Mouse (Mus musculus): ENCODE measurements at regions not wholly inside any gene's neighbourhood (a gene's known extent, or its start where the extent isn't known, plus 50 kb on each side); places are given as distances from the start of the nearest gene placed in this dataset.

GRCm38 (mm10) chr10:43718768-43719167 is 140.7 kb downstream of the Cd24a start:
- no peak for DNase-seq

DNA sequence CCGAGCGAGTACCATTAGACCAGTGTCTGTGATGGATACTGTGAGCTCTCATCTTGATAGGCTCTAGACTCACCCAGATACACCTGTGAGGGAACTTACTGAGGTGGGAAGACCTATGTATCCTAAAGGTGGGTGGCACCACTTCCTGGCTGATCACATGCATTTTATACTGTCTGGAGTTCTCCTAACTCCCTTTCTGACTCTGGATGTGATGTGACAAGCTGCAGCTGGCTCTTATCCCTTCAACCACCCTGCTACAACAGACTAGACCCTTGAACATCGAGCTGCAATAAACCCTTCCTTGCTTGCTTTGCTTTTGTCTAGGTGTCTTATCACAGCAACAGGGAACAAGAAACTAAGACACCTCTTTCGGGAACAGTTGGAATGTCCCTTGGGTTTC is 143.3 kb downstream of the Cd24a start:
- no peak for DNase-seq

DNA sequence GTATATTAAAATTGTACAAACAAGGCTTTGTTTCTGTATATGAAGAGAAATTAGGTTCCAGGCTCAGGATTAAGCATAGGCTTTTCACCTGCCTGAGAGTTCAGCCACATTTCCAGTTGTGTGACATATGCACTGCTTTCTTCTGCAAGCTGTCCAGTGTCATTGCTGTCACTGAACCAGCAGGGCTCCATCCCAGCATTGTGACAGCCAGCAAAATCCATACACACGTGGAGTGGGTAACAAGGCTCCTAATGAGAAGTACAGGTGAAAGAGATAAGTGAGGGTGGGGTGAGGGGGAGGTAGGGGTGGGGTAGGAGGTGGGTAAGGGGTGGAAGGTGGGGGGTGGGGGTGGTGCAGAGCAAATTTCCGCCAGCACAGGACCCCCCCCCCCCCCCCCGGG is 144.1 kb downstream of the Cd24a start:
- DNase-seq: no peak

GRCm38 (mm10) chr10:43722711-43723614 is 144.9 kb downstream of the Cd24a start:
- DNase-seq: no peak

DNA sequence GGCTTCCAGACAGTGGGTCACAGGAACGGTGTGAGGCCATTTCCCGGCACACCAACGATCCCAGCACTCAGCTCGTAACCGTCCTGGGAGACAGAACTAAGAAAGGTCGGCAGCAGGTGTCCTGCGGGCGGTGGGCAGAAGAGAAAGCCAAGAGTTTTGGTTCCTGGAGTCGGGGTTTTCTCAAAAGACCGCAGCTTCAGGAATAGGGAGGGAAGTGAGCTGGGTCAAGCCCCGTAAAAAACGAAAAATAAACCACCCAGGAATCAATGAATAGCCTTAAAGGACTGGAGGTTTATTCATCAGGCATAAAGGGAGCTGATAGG is 145.5 kb downstream of the Cd24a start:
- no peak for DNase-seq

DNA sequence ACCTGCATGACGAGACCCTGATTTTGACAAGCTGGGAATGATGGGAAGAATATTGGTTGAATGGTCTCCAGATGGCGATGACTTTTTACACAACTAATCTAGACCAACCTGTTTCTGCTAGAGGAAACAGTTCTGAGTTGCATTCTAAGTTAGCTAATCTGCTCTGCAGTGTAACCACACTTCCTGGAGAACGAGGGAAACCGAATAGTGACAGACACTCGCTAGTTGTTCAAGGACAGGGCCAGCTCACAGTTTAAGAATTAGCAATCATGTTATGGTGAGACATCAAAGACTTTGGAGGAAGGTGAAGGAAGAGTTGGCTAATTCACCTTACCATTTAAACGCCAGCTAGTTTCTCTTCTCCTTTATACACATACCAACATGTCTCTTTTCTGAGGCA is 149.7 kb downstream of the Cd24a start:
- no peak for DNase-seq

- DNase-seq: no peak
Measured at GRCm38 (mm10) chr10:43729184-43729583, 151.1 kb downstream of the Cd24a start.

DNA sequence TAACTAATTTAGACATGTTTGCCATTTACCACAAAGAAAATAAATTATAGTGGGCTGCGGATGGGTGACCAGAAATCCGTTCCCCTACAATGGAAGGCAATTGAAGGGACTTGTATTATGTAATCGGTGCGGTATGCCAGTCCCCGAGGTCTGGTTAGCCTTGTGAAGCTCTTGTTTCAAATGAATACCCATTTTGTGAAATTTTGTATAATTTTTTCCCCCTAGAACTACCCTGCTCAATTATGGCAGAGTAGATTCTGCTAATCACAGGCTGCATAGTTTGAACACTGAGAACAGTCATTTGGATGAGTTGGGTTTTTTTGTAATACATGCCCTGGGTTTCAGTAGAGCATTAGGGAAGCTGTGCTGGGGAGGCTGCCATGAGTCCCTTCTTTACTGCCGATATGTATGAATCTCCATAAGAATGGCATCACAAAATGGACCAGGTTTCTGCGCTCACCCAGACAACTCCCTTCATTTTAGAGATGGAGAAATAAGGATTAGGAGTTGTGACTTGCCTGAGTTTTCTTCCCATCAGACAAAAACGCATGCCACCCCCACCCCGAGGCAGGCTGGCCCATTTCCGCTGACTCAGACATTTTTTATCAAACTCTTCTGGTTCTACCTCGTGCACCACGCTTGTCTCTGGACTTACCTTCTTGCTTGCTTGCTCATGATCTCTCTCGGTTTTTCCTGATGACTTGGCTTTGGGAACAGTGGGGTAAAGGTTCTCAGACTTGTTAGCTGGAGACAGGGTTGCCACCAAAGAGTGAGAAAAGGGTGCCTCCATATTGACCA is 155.7 kb downstream of the Cd24a start:
- DNase-seq: no peak

GRCm38 (mm10) chr10:43739181-43739580 is 161.1 kb downstream of the Cd24a start:
- DNase-seq: no peak

GRCm38 (mm10) chr10:43739718-43740117 is 161.6 kb downstream of the Cd24a start:
- DNase-seq: no peak

DNA sequence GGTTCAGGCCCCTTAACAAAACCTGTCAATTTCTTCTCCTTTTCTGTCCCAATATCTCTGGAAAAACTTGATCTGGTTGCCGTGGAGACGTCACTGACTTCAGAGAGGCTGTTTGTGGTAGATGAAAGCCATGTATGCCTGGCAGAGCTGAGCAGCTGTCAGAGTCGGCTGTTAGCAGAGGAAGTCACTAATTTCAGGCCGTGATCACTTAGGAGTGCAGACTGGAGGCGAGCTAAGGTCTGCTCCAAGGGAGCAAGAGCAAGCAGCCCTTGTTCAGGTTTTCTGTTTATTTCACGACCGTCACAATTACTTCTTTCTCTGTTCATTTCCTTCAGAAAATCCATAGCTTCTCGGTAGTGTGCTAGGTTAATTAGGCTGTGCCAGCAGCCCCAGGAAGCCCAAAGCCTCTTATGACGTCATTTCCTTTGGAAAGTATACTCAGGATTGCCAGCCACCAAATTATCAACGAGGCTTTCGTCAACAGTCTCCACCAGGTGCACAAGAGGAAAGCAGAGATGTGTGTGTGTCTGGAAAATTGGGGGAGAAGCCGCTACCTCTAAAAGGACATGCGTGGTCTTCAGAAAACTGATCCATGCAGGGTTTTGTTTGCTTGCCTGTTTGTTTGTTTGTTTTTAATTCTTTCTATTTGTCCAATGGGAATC is 161.2 kb downstream of the Qrsl1 start:
- DNase-seq: peak; percentile 56 to 66

GRCm38 (mm10) chr10:43741361-43742084 is 160.0 kb downstream of the Qrsl1 start:
- no peak for DNase-seq

DNA sequence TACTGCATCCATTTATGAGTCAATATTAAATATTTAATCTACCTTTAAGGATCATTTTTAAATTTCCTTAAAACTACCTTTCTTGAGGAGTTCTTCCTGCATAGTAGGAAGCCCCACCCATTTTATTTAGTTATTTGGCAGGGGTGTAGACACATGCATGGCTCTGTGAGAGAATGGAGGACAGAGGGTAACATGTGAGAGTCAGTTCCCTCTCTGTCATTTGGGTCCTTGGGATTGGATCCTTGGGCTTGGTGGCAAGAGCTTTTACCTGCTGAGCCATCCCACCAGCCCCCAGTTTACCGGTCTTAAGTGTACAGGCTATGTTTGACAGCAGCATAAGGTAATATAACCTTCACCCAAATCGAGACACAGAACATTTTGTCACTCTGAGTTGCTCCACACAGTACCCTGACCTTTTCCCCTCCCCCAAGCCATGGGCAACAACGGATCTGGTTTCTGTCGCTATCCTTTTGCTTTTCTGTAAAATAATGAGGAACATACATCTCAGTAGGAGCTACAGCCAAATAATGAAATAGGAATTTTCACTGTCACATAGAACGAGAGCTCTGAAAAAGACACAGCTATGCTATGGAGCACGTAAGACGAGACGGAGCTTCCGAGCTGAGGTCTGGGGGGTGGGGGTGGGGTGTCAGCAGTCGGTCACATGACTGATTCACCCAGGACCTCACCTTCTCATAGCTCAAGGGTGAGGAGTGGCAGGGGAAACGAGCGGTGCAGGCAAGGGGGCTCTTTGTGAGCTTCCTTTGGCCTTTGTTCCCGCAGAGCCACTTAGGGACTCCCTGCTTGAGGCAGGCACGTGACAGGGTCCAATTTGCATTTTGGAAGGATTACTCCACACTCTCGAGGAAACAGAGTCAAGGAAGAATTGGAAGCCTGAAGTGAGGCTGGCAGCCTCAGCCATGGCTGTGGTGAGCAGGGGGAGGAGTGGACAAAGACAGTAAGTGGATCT is 159.2 kb downstream of the Qrsl1 start:
- DNase-seq: no peak

GRCm38 (mm10) chr10:43743188-43744120 is 158.1 kb downstream of the Qrsl1 start:
- no peak for DNase-seq

DNA sequence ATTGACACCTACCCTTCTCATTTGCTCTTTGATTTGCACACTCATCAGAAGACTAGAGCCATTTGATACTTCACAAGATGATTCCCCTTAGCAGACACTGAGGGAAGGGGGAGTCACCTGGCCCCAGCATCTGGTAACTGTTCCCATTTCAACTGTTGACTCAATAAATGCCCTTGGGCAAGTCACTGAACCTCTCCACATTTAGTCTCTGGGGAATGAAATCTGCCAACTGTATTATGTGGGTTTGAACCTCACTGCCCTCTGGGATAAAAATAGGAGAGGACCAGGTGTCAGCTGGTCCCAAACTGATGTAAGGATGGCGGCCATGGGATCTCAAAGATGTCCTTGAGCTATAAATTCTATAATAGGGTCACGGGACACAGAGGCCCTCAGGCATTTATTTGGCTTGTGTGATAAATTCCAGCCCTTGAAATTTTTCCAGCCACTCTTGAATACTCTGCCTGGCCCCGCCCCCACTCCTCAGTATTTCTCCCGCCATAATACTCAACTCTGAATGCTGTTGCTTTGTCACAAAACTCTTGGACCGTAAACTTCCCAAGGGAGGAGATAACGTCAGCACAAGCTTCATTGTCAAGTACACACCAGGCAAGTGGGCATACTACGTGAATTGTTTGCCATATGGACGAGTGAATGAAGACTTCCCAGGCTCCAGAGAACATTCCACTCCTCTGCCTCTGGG is 155.5 kb downstream of the Qrsl1 start:
- DNase-seq: no peak

GRCm38 (mm10) chr10:43746631-43747001 is 154.9 kb downstream of the Qrsl1 start:
- no peak for DNase-seq

DNA sequence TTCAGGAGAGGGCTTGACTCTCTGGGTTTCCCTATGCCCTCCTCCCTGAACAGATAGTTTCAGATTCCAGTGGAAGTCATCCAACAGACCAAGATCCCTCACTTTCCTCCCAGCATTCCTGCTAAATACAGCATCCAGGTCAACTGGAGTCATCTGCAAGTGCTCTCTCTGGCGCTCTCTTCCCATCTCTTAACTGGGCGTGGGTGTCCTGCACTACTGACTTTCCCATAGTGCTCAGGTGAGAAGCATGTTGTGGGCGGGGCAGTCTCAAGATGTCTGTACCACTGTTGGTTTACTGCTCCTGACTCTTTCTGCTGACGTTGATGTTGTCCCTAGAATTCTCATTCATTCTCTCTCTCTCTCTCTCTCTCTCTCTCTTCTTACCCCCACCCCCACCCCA is 154.0 kb downstream of the Qrsl1 start:
- no peak for DNase-seq

- DNase-seq: no peak
Measured at GRCm38 (mm10) chr10:43748300-43748699, 153.2 kb downstream of the Qrsl1 start.

- DNase-seq: no peak
Measured at GRCm38 (mm10) chr10:43749496-43750110, 151.9 kb downstream of the Qrsl1 start.
